Mouse (Mus musculus): Measurements from ENCODE around the gene Msi2.

The Msi2 gene

DNA sequence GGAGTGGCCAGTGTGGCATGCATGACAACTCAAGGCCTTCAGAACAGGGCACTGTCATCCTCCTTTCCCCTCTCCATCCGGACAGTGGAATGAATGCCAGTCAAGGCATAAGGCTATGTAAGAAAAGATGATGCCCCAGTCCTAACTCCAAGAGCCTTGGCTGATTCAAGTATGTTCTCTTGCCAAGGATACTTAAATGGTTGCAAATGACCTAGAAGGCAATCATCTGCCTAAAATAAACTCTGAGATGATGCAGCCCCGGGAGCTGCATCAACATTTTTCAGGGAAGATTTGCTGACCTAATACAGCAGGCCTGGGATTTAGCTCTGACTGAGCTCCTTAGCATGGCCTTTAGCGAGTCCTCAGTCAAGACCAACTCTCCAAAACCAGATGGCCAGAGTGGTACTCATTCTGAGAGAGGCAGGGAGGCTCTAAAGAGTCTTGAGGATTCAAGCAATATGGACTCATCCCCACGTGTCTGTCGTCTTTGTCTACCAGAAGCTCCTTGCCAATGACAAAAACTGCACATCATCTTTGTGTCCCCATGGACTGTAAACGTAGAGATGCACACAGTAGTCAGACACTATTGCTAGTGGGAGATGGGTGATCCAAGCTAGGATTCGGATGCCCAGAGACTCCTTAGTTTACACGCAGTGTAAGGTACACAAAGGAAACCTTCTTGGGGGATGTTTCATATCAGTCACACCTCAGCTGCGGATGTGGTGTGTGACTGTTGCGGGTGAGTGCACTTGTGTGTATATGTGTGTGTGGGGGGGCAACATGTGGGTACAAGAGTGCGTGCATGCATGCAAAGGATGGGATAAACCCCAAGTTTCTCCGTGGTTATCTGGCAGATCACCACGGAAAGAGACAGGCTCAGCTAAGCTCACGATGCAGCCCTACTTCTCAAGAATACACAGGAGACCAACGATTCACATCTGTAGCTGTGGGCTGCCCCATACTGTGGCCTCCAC lies 176.4 kb downstream of the Msi2 start:
- no peak for DNase-seq (ENCODE audit: low spot score in 2 of 2)

DNA sequence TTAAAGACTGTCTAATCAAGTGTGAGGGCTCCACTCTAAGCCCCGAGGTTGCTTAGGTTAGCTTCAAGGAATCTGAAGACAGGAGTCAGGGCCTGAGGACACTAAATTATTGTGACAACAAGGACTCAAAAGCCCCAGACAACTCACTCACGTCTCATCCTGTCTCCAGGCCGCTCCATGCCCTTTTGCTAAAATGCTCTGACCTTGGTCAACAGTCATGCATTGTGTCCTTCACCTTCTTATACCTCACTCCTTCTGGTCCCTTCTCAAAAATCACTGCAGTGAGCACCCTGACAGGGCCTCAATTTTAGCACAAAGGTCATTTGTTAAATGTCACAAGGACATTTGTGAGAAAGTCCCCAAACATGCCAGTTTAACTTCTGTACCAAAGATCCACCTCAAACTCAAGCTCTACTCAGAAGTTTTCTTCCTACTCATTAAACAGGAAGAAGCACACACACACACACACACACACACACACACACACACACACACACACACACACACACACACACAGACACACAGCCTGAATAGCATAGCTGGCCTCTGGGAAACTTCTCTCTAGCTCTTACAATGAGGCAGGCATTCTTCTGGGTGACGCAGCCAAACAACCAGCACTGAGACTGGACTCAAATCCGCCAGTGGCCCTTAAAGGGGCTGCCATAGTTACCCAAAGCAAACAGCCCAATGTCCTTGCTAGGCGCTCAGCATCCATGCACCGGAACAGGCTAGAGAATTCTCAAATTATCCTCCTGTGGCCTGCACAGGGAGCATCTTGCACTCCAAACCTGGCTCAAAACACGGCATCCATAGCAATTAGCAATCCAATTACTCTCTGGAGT lies 178.5 kb downstream of the Msi2 start:
- no peak for DNase-seq (ENCODE audit: low spot score in 2 of 2)

DNA sequence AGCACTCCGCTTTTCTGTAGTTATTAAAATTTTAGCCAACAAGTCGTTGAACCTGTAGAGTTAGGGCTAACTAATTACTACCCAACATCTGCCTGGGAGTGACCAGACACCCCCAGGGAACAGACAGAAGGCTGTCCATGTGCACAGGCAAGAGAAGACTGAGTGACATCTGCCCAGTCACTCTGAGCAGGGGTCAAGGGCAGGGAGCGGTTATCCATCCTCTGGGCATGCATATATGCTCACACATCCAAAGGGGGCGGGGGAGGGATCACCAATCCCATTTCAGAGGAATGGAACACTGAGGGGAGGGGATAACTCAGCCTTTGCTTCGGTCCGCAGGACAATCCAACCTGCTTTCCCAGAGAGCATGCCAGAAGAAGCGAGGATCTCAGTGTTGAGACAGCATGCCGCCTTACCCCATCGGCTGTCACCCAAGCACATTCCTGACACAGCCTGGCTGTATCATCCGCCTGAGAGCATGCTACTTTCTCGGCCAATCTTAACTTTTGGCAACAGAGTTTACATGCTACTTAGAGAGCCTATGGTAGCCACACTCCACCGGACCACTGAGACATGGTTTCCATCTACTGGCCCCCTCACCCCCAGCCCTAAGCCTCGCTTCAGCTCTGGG lies 179.5 kb downstream of the Msi2 start:
- DNase-seq (ENCODE audit: low spot score in 2 of 2) = no peak

DNA sequence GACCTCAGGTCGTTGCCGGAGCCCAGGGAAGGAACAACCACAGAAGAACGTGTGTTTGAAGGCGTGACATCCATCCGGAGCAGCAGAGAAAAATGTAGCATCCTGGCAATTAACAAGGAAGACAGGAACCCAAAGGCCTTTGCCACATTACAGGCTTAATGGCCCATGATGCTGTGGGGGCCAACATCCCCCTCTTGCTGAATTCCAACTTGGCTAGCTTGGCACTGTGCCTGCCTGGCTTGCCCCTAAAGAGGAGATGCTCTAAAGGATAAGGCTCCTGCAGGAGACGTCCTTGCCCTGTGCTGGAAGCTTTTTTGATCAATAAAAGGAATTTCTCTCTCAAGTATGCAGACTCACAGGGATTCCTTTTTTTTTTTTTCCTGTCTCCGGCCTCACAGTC lies 181.0 kb downstream of the Msi2 start:
- DNase-seq (ENCODE audit: low spot score in 2 of 2) = no peak

DNA sequence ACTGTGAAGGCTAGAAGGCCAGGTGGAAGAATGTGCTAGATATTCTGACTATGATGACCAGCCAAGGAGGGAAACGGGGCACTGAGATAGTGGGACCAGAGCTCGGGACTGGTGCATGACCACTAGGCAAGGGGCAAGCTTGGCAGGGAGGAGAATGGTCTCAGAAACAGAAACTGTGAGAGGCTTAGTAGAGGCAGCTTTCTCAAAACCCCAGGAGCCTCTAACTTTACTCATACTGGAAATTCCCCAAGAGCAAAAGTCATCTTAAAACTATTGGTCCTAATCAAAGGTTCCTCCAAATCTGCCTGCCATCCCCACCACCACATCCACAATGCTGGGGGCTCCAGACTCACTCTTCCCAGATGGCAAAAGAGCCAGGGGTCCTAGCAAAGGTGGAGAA lies 181.5 kb downstream of the Msi2 start:
- no peak for DNase-seq (ENCODE audit: low spot score in 2 of 2)

DNA sequence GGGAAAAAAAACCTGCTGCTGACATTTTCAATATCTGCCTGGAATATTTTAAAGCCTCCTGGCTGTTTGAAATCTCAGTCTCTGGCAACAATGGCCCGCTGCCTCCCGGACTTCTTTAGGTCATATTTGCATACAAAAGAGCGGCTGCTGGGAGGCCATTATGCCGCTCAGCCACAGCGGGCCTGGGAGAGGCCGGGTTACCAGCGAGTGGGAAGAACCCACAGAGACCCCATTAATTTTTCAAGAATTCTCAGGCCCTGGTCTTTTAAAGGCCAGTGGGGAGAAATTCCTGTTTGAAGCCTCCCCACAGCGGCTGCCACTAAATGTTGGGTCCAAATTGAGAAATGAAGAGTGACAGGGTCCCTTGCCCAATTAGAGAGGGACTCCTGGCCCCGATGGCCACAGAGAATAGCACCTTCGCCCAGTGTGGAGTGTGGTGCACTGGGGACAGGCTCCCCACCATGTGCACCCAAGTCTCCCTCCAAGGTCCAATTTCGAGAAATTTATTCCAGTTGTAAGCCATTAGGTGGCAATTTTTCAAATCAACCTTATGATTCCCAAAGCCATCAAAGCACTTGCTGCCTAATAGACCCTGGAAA lies 183.9 kb downstream of the Msi2 start:
- DNase-seq (ENCODE audit: low spot score in 2 of 2) = no peak

DNA sequence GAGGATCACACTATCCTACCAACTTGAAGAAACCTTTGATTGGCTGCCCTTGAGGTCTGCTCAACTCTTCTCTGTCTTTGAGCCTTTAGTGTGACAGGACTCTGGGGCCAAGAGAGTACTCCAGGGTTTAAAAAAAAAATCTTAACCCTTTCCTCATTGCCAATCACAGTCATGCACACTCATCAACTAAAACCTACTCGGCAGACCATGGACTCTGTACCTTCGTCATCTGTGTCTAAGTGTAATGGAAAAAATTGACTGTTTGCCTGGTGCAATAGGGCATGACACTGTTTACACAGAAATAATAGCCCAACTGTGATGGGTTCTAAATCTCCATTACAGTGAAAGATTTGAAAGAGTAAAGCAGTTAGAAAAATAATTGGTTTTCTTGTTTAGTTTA lies 186.3 kb downstream of the Msi2 start:
- no peak for DNase-seq (ENCODE audit: low spot score in 2 of 2)

DNA sequence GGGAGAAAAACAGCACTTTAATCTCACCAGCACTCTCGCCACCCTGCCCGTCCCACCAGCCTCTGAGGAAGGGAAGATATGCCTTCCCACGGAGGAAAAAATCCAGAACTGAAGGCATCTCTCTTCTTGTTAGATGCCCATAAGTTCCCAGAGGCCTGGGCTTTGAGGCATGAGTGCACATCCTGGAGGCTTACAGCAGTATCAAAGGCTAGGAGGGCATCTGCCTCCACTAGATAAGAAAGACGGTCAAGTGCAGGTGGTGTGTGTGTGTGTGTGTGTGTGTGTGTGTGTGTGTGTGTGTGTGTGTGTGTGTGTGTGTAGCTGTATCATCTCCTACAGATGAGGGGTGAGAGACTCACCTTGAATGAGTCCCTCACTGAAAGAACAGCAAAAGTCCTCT lies 188.3 kb downstream of the Msi2 start:
- no peak for DNase-seq (ENCODE audit: low spot score in 2 of 2)

DNA sequence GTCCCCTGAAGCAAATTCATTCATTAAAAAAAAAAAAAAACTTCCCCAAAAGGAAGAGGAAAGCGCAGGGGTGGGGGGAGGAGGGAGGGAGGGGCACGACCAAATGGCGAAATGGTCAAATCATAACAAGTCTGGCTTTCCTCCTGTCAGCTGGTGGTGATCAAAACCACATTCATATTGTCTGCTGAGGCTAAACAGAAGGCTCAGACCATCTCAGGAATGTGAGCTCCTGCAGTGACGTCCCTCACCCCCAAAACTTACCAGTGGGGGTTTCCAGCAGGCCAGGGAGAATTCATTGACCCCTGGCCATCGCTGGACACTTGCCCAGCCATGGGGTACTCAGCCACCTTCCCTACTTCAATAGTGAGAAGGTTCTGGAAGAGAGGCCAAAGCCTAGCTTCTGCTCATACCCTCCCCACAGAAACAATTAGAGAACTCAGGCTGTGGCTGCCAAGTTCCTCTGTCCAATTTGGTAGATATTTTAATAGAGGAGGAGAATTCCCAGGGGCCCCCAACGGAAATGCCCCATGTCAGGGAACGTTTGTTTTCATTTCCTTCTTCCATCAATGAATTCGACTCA lies 189.7 kb downstream of the Msi2 start:
- DNase-seq (ENCODE audit: low spot score in 2 of 2) = no peak

DNA sequence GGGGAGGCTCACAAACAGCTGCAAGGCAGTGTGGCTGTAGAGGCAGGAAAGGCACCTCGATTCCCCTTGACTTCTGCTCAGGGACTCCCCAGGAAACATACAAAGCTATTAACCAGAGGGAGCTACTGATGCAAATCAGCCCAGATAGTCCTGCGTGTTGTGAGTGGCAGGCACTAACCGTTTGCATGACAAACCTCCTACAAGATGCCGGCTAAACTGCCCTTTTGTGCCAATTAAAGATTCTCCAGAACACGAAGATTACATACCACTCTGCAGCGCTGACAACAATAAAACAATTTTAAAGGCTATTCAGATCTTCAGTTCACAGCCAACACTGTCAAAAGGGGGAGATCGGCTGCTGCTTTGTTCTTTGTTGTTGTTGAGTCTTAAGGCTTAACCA lies 191.6 kb downstream of the Msi2 start:
- DNase-seq (ENCODE audit: low spot score in 2 of 2) = no peak

DNA sequence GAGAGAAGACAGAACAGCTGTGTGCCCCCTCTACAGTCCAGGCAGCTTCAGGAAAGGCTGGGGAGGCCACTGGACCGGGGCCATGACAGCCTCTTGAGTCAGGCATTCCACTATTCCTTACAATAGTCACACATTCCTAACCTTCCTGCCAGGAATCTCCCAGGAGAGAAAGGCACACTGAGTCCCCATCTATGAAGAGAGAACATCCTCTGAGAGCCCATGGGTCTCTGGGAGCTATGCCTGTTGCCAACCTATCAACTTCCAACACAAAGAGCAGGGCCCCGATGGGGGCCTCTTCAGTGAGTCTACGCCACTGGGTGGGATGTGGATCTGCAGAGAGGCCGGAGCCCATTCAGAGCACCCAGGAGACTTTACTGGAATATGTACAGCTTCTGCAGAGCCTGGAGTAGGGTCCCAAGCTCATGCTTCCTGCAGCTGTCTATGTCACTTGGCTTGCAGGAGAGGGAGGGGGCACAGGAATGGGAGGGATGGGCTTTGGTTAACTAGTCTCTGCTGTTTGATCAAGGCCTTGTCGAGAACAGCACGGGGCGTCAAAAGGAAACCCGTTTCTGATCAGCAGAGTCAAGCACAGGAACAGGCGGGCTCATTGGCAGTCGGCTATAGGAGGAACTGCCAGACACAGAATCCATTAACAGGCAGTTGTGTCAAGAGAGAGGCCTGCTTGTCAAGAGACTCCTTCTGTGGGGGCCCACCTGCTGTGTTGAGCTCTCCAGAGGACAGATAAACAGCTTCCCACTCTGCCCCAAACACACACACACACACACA lies 193.3 kb downstream of the Msi2 start:
- DNase-seq (ENCODE audit: low spot score in 2 of 2) = no peak

DNA sequence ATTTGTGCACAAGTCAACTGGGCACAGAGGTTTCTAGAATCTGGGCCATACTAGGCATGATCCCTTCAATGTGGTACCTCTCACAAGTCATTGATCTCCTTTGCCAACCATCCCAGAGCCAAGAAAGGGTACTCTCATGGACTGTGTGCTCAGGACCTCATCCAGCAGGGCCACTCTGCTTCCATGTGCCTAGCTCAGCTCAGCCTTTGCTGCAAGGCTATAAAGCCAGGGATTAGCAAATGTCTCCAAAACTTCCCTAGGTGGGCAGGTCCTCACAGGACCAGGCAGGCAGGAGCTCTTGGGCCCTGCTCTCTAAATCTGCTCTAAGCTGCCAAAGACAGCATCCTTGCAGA lies 193.9 kb downstream of the Msi2 start:
- DNase-seq (ENCODE audit: low spot score in 2 of 2) = no peak

DNA sequence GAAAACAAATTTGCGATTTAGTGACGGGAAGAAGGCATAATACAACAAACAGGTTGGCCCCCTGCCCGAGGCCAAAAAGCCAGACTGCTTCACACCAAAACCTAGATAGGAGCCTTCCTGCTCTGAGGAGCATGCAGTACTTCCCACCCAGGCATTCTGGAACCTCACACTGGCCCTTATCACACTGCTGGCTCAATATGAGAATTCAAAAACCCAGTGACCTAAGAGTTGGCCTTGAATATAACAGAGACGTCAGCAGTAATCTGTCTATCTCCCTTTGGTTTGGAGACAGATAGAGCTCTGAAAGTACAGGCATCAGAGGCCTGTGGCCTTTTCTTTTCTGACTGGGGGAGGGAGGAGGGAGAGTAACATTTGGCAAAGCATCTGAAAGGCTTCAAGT lies 194.4 kb downstream of the Msi2 start:
- DNase-seq (ENCODE audit: low spot score in 2 of 2) = no peak

DNA sequence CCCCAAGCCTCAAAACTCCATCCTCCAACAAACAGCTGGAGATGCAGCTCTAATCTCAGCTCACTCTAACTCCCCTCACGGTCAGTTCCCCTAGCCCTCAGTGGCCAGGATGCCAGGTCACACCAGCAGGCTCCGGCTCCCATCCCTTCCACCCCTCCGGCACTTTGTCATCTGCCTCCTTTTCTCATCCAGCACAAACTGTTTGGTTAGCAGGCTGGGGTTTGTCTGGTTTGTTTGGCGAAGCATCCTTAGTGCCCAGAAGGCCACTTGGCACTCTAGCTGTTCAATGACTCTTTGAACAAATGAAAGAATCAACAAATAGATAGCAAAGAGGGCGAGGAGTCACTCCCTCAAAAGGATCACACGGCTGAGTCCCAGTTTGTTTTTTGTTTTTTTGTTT lies 194.8 kb downstream of the Msi2 start:
- DNase-seq (ENCODE audit: low spot score in 2 of 2) = no peak

DNA sequence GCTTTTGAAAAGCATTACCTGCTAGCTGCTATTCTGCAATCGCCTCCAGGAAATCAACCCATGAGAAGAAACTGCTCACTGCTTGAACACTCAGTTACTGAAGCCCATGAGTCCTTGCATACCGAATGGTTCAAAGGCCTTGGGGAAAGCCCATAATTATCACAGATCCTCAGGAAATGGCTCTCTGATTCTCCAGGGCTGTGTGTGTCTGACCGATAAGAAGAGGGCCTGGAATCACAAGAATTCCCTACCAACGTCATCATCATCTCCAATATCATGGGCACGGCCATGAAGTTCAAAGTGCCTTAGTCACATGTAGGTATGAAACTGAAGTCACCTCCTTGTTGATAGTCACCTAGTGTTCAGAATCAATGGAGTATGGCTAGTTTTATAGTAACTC lies 196.2 kb downstream of the Msi2 start:
- no peak for DNase-seq (ENCODE audit: low spot score in 2 of 2)

DNA sequence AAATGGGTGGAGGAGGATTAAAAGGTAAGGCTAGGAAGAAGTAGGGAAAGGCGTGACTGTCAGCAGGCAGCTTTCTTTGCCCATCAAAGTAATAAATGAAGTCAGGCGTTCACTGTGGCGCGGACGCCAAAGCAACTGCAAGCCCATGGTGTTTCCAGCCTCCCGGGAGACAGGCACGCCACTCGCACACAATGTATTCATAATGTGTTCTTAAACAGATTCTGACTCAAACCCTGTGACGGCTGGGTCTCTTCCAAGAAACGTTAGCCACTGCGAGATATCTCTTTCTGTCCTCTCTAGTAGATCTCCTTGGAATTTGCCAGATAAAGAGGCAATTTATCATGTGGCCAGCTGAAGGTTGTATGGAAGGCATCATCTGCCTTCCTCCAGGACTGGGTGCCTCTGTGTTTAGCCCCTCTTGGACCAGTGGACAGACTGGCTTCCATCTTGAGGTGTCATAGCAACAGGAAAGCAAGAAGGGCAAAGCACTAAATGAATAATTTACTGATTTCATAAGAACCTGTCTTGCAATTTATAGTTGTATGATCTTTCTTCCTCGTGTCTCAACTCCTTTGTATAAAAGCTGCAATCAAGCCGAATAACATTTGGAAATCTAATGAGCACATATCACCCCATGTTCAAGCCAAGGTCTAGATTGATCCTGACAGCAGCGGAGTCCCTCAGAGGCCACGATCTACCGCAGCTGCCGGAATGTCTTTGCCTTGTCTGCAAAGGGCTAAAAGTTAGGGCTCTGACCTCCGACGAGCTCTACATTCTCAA lies 197.2 kb downstream of the Msi2 start:
- no peak for DNase-seq (ENCODE audit: low spot score in 2 of 2)

DNA sequence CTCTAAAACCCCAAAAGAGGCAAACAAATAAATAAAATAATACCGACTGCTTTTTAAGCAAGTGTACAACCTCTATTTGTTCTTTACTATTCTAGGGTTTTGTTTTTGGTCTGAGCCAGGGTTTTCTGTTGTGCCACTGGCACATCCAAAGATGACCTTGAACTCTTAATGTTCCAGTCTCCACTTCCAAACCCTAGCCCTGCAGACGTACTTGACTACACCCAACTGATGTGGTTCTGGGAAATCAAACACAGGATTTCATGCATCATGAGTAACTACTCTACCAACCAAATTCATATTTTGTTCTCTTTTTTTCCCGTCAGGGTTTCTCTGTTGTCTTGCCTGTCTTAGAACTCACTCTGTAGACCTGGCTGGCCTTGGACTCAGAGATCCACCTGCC lies 200.0 kb downstream of the Msi2 start:
- DNase-seq (ENCODE audit: low spot score in 2 of 2) = no peak

DNA sequence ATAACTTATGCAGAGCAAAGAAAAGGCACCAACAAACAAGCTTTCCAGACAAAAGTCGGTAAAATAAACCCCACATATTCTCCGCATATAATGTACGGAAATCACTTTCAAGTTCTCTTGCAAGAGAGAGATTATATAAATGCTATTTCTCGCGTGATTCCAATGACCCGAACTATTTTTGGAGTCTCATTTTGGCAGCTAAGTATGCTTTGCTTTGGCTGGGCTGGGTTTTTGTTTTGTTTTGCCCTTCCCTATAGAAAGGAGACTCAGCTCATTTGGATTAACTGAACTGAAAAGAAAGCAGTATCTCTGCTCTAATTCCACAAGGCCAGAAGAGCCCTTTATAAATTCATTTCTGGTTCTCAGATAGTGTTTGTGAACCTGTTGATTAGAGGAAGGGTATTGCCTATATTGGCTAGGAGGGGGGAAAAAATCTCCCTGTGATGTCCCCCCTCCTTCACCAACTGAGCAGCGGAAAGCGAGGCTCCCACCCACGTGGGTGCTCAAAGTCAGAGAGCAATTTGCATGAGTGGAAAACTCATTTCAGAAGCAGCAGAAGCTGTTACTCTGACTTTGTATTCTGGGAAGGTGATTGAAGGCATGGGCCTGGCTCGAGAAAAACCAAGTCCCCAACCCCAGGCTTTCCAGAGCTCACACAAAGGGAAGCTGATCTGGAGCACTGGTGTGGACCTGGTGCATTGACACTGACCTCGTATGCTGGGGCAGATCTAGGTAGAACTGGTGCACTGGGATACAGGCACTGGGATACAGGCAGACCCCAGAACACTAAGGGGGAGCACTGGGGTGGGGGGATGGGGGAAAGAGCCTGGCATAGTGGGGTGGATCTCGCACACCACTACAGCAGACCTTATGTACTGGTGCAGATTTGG lies 201.5 kb downstream of the Msi2 start:
- DNase-seq (ENCODE audit: low spot score in 2 of 2) = no peak

All from spleen, postnatal 4 days (tissue).